Mouse (Mus musculus) cortical plate, adult 2 months (tissue): ENCODE data around the gene Zc3h18. TPM values are rescaled to one million over a fixed set of nuclear protein-coding genes. Genes with fewer than 3 reads are reported as not detected.

Experiments used
- H3K27ac ChIP-seq: fragments of 200-500 bp; 2 replicates; pipeline ENCODE4 v1.5.1; 2012; ENCODE audit warnings: low read length, control low read depth, inconsistent platforms; ENCODE audit not compliant: insufficient read depth
- H3K4me1 ChIP-seq: fragments of 200-500 bp; 2 replicates; pipeline ENCODE4 v1.6.1; 2011; ENCODE audit warnings: low read length; ENCODE audit not compliant: control insufficient read depth, insufficient read depth
- H3K4me3 ChIP-seq: fragments of 200-500 bp; 2 replicates; pipeline ENCODE4 v1.5.1; 2011; ENCODE audit warnings: mild to moderate bottlenecking, low read length, control low read depth; ENCODE audit not compliant: insufficient read depth
- CTCF ChIP-seq: fragments of 200-500 bp; IDR thresholded peaks from 2 replicates; pipeline ENCODE4 v1.5.1; 2011; ENCODE audit warnings: mild to moderate bottlenecking, control low read depth, low read length; ENCODE audit not compliant: insufficient read depth; ENCODE audit errors: extremely low read depth
- POLR2A ChIP-seq: fragments of 200-500 bp; IDR thresholded peaks from 2 replicates; pipeline ENCODE4 v1.6.1; 2011; ENCODE audit warnings: mild to moderate bottlenecking, low read length, control low read depth; ENCODE audit not compliant: insufficient read depth; ENCODE audit errors: extremely low read depth
- polyA plus RNA-seq: library from polyadenylated mRNA; depleted of rRNA; stranded (reverse); fragments of >200 nt; gene quantifications from 2 replicates; pipeline ENCODE4 v1.2.3, GENCODE M21; 2012

The Zc3h18 gene
- polyA plus RNA-seq, 1 experiment = 33.0 TPM

DNA sequence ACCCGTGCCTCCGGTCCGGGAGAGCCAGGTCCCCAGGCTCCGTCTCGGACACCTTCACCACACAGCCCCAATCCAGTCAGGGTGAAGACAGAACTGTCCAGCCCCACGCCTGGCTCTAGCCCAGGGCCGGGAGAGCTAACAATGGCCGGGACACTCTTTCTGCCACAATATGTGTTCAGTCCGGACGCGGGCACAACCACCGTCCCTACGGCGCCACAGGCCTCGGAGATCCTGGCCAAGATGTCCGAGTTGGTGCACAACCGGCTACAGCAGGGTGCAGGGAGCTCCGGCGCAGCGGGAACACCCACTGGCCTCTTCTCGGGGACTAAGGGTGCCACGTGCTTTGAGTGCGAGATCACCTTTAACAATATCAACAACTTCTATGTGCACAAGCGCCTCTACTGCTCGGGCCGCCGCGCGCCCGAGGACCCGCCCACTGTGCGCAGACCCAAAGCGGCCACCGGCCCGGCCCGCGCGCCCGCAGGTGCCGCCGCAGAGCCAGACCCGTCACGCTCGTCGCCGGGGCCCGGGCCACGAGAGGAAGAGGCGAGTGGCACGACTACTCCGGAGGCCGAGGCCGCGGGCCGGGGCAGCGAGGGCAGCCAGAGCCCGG is 40.7 kb upstream of the Zc3h18 start:
- Histone ChIP-seq H3K4me3 (peak overlapping the region; percentile 37), H3K27ac (no peak overlapping the region), H3K4me1 (no peaks in the 10 kb centered on the region)
- TF ChIP-seq CTCF = no peak
- no peak for TF ChIP-seq POLR2A

DNA sequence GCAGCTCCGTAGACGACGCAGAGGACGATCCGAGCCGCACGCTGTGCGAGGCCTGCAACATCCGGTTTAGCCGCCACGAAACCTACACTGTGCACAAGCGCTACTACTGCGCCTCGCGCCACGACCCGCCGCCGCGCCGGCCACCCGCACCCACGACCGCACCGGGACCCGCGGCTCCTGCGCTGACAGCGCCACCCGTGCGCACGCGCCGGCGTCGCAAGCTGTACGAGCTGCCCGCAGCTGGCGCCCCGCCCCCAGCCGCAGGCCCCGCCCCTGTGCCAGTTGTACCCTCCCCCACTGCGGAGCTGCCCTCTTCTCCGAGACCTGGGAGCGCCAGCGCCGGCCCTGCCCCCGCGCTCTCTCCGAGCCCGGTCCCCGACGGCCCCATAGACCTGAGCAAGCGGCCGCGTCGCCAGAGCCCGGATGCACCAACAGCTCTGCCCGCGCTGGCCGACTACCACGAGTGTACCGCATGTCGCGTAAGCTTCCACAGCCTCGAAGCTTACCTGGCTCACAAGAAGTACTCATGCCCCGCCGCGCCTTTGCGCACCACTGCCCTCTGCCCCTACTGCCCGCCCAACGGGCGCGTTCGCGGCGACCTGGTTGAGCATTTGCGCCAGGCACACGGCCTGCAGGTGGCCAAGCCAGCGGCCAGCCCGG is 40.0 kb upstream of the Zc3h18 start:
- Histone ChIP-seq H3K4me1 (no peaks in the 10 kb centered on the region), H3K4me3 (peak overlapping the region; percentile 37), H3K27ac (no peak overlapping the region)
- TF ChIP-seq CTCF (no peak), POLR2A (no peak)

DNA sequence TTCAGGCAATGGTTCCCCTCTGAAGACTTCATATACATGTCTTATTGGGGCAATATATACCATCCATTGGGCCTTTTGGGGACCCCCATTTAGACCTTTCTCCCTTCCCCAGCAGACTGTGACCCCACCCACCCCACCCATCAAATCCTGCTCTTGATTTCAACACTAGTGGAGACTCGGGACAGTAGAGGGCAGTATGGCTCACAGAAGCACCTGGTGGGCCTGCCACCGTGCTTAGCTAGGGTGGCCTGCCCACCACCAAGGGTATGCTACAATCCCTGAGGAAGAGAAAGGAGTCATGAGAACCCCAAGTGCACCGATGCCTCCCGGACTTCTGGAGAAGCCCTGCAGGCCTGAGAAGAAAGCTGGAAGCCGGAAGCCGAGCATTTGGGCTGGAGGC is 37.6 kb upstream of the Zc3h18 start:
- H3K4me1 ChIP-seq = peaks cover 4% of the 10 kb centered on the region
- H3K4me3 ChIP-seq = no peak overlapping the region
- H3K27ac ChIP-seq = no peak overlapping the region
- TF ChIP-seq CTCF (peak; percentile 36), POLR2A (no peak)

DNA sequence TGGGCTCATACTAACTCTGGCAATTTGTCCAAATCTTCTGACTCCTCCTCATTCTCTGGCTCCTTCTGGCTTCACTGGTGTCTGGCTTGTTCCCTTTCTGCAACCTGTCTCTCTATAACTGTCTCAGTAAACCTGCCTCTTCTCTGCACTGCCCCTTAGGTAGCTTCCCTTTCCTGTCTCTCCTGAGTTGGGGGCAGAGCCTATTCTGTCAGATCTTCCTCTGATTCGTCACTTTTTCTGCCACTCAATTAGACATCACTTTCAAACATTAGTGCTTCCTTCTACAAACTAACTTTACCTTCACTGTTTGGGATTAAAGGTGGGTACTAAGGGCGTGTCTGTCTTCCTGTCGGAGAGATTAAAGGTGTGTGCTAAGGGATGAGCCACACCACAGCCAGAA is 35.6 kb upstream of the Zc3h18 start:
- Histone ChIP-seq H3K27ac (no peak overlapping the region), H3K4me1 (peaks cover 7% of the 10 kb centered on the region), H3K4me3 (no peak overlapping the region)
- TF ChIP-seq CTCF = no peak
- no peak for TF ChIP-seq POLR2A

DNA sequence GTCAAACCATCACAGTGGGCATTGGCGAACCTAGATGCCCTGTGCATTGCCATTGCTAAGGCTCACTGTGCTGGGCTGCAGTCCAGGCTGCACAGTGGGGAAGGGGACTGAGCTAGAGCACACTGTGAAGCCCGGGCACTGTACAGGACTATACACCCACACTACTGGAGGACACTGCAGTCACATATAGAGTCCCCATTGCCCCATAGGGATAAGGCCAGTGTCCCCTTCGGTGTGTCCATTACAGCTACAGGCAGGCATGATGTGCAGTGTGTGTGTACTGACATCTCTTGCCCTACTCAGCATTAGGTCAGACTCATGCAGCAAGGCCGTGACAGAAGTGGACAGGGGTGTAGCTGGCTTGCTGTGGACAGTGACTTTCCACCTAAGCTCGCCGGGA is 34.6 kb upstream of the Zc3h18 start:
- no peak overlapping the region for H3K27ac ChIP-seq
- TF ChIP-seq POLR2A (no peak), CTCF (no peak)
- H3K4me1 ChIP-seq = peaks cover 7% of the 10 kb centered on the region
- no peak overlapping the region for H3K4me3 ChIP-seq

DNA sequence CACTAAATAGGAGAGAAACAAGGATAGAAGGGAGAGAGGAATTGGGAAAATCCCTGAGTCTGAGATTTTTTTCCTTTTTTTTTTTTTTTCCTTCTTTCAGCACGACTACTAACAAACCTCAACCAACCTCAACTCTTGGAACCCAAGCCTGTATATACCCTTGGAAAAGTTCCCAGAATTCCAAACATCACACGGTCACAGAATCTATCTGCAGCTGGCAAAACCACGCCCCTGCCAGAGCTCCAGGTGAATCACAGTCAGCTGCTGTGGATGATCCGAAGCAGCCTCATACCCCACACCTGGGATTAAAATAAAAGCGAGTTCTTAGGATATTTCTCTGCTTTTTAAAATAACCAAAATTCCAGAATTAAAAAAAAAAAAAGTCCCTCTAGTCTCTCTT is 34.0 kb upstream of the Zc3h18 start:
- Histone ChIP-seq H3K27ac (no peak overlapping the region), H3K4me3 (no peak overlapping the region), H3K4me1 (peaks cover 7% of the 10 kb centered on the region)
- TF ChIP-seq POLR2A (no peak), CTCF (no peak)

DNA sequence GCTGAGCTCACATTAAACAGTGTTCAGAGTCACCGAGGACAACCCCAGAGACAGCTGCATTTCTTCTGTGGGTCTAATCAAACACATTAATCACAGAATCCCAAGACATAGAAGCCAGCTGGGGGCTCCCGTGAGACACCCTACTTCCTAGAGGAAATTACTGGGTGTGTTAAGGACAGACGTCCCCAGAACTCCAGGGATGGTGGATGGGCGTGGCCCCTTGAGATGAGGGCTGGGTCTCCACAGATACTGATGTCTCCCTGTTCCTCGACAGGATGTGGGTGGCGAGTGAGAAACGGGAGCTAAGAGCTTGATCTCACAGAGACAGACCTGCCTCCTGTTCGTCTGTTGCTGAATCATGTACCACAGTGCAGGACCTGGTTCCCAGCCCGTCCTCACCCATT is 33.6 kb upstream of the Zc3h18 start:
- H3K4me3 ChIP-seq = peak overlapping the region; percentile 13; the same call in 1 of the 2 replicates
- peak overlapping the region; percentile 44; the same call in 1 of the 2 replicates for H3K27ac ChIP-seq
- TF ChIP-seq CTCF (peak; percentile 12; the same call in 1 of the 2 replicates), POLR2A (peak; percentile 49; the same call in 1 of the 2 replicates)
- peaks cover 10% of the 10 kb centered on the region for H3K4me1 ChIP-seq

DNA sequence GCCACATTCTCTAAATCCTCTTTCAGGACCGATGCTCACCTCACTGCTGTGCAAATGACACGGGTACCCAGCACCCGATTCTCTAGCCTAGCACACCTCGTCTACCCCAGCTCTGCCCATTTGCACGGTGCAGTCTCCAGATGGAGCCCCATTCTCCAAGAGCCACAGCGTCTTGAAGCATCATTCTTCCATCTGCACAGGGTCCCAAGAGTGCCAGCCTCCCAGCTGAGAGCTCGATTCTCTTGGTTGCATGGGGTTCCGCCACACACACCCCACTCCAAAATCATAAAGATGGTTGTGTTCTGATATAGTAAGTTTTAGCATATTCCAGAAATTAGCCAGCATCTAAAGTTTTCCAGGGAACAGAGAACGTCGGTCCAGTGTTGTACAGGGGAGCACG is 33.1 kb upstream of the Zc3h18 start:
- H3K27ac ChIP-seq = peak overlapping the region; percentile 44
- peak overlapping the region; percentile 13 for H3K4me3 ChIP-seq
- H3K4me1 ChIP-seq = peaks cover 10% of the 10 kb centered on the region
- TF ChIP-seq POLR2A (no peak), CTCF (no peak)

DNA sequence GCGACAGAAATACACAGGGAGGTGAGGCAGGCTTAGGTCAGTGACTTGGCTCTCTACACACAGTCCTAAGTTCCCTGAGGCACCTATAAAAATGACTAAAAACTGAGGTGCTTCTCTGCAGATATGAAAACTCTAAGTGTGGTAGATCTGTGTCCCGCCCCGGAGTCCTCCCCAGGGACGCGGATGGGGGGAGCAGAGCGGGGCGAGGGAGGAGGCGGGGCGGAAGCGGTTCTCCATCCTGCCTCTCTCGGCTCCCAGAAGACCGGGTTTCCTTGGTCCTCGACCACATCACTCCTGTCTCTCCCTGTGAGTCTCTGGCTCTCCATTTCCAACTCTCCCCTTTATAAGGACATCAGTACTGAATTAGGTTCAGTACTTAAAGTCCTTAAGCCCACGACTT is 32.7 kb upstream of the Zc3h18 start:
- Histone ChIP-seq H3K4me3 (peak overlapping the region; percentile 13), H3K4me1 (peaks cover 10% of the 10 kb centered on the region), H3K27ac (peak overlapping the region; percentile 44; the same call in 1 of the 2 replicates)
- TF ChIP-seq POLR2A (no peak), CTCF (no peak)

DNA sequence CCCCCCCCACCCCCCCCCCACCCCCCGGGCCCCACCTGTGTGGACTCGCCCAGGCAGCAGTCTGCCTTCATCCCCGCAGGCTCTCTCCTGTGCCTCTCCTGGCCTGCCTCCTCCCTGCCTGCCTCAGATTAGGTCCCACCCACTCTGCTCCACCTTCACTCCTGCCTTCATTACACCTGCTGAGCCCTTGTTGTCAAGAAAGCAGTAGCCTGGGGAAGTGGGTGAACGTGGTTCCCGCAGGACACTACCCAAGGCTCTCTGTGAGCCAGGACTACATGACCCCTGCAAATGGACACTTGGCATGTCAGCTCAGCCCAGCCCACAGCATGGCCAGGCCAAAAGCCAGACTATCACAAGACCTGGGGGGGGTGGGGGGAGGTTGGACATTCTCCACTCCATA is 32.2 kb upstream of the Zc3h18 start:
- TF ChIP-seq CTCF (no peak), POLR2A (peak; percentile 14; the same call in 1 of the 2 replicates)
- peak overlapping the region; percentile 13; the same call in 1 of the 2 replicates for H3K4me3 ChIP-seq
- H3K27ac ChIP-seq = 0 out of 2 replicates have a peak overlapping the region, but pooled peaks have one; percentile 54
- peaks cover 10% of the 10 kb centered on the region for H3K4me1 ChIP-seq
